Mouse (Mus musculus) neutrophil, adult 65 days (primary cell): ENCODE results near the gene Fbxl21. TPM values are rescaled to one million over a fixed set of nuclear protein-coding genes. Genes with fewer than 3 reads are reported as not detected.

Experiments
- total RNA-seq: library from RNA; stranded (reverse); gene quantifications from 2 replicates; pipeline ENCODE4 v1.2.4, GENCODE M21; 2023

The Fbxl21 gene
- 0.25 and 0.73 TPM in 2 replicates for total RNA-seq

DNA sequence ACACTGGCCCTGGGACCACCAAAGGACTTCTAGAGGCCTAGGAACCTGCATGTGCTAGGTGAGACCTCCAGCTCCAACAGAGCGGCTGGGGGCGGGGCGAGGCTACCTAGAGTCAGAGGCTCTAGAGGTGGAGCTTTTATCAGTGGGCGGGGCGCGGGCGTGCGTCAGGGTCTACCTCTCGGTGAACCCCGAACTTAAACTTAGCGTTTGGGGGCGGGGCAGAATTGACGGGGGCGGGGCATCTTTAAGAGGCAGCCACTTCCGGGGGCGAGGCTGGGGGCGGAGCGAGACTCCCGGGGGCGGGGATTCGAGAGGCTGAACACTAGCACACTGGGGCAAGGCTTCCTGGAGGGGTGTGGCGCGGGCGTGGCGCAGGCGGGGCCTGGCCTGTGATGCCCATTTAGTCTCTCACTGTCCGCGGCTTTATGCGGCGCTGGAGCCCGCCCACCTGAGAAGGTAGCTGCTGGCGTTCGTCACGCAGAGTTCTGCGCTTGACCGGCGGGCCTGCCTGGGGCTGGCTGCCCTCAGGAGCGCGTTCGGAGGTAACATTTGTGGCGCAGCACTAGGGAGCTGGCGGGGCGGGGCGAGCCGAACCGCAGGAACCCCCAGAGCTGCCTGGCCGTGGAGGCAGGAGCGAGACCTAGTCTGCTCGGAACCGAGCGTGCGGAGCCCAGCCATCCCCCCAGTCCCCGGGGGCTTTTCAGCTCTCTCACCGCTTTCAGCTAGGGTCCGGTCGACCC is at the start of gene Fbxl21:
Fbxl21 (plus strand) TSS at position 392 of the 740 bp plus-strand sequence.

DNA sequence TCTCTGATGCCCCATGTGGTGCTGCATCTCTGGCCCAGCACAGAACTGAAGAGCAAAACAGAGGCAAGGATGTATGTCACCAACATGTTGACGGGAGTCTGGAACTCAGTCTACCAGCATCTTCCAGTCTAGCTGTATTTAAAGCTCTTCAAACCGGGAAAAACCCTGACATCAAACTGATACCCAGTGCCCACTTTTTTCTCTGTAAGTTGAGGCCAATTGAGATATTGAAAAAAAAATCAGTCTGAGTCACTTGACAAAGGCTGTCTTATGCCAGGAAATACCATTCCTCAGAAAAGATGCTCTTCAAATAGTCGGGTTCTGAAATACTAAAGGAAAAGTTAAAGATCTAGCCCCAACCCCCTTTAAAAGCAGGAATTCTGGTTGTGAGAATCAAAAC is 40.1 kb upstream of the Fbxl21 start, which contains the start of gene Il9:
Il9 (minus strand) TSS at position 101 of the 400 bp plus-strand sequence.

DNA sequence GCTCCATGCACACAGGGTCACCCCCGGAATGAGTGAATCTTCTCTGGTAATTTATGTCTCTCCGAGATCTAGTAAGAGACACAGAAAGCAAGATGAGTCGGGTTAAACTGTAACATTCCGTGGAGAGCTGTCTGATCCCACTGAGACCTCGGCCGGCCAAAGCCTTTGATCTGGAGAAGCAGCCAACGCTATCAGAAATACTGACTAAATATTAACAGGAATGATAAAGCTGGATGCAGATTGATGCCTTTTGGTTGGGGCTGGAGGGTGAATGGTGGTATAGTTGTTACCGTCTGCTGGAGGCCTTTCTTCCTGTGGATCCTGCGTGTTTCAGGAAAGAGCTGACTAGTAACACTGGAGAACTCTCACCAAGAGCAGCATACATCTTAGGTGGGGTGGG is 26.1 kb downstream of the Fbxl21 start, which contains the start of gene Lect2:
Lect2 (minus strand) TSS at position 102 of the 400 bp plus-strand sequence.

Other genes with a start within 250 kb of the Fbxl21 start
- not detected in 2 replicates for gene Cxcl14, start 225.9 kb upstream of the Fbxl21 start, total RNA-seq
- gene Gm3045, start 95.9 kb upstream of the Fbxl21 start, total RNA-seq, result not detected in 2 replicates
- not detected in 2 replicates for gene Slc25a48, start 84.1 kb upstream of the Fbxl21 start, total RNA-seq
- gene Il9, start 40.2 kb upstream of the Fbxl21 start, total RNA-seq, result not detected in 2 replicates
- gene Lect2, start 26.0 kb downstream of the Fbxl21 start, total RNA-seq, result not detected in 2 replicates
- gene Tgfbi, start 87.1 kb downstream of the Fbxl21 start, total RNA-seq, result 382 and 386 TPM in 2 replicates
- gene Smad5, start 180.5 kb downstream of the Fbxl21 start, total RNA-seq, result 7.2 and 9.3 TPM in 2 replicates
- gene Gm45623, start 231.4 kb downstream of the Fbxl21 start, total RNA-seq, result not detected in 2 replicates